In the genomic region with DNA sequence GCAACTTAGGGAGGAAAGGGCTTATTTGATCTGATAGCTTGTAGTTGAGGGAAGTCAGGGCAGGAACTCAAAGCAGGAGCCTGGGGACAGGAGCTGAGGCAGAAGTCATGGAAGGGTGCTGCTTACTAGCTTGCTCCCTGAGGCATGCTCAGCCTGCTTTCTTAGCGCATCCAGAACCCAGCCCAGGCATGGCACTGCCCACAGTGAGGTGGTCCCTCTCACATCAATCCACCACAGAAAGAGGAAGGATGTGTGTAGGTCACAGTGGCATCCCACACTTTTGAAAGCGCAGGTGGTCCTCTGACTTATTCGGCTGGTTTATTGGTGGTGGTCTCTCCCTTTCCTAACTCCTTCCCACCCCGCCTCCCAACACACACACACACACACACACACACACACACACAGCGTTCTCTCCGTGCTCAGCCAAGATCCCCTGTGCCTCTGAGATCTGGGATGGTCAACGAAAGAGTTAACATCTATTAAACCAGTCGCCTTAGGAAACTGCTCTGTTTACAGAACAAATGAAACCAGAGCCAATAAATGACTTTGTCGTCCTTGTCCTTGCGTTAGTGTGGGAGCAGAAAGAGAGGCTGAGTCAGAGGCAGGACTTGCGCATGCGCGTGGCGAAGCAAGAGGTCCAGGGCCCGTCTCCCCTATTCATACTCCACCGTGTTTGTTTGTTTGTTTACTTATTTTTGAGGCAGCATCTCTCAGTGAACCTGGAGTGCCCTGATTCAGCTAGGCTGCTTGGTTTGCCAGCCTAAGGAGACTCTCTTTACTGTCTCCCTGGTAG, we compare ENCODE assay signal across 9 mouse cellular contexts. TPM values are rescaled to one million over a fixed set of nuclear protein-coding genes. Genes with fewer than 3 reads are reported as not detected.
DNase-seq lines count a peak whose midpoint lies in the region; ATAC-seq lines count a peak whose summit lies in the region.
"Had no signal": no experiment of that assay in that cellular context is flagged by ENCODE, and none has a peak within 500 bp of the region (broad histone marks: within the 10 kb centered on the region; RNA-seq: fewer than 3 reads in every experiment).

No protein-coding gene starts in this region.

- H3K9me3 ChIP-seq in hindbrain, embryonic 14.5 days (ENCODE audit: control insufficient read depth, low read length): no peaks in the 10 kb centered on the region
- no peaks in the 10 kb centered on the region for H3K9me3 ChIP-seq in hindbrain, embryonic 13.5 days
- H3K9me3 ChIP-seq in lung, embryonic 15.5 days: no peaks in the 10 kb centered on the region

- H3K27me3 ChIP-seq in hindbrain, embryonic 14.5 days (ENCODE audit: control insufficient read depth, insufficient read depth, low read length): no peaks in the 10 kb centered on the region
- no peaks in the 10 kb centered on the region for H3K27me3 ChIP-seq in hindbrain, embryonic 13.5 days
- no peaks in the 10 kb centered on the region for H3K27me3 ChIP-seq in lung, embryonic 15.5 days

- no peak for ATAC-seq in hindbrain, embryonic 14.5 days (ENCODE audit: low FRiP score)
- ATAC-seq in hindbrain, embryonic 13.5 days (ENCODE audit: low FRiP score): no peak
- peak; percentile 60; the same call in 1 of the 2 replicates for ATAC-seq in lung, embryonic 15.5 days (ENCODE audit: borderline replicate concordance, extremely low read depth, low FRiP score, low TSS enrichment)

- H3K9ac ChIP-seq in hindbrain, embryonic 14.5 days: no peak overlapping the region
- H3K9ac ChIP-seq in hindbrain, embryonic 13.5 days: no peak overlapping the region
- H3K9ac ChIP-seq in lung, embryonic 15.5 days: no peak overlapping the region

- H3K27ac ChIP-seq in hindbrain, embryonic 14.5 days: 0 out of 2 replicates have a peak overlapping the region, but pooled peaks have one; percentile 11
- H3K27ac ChIP-seq in hindbrain, embryonic 13.5 days: no peak overlapping the region
- H3K27ac ChIP-seq in lung, embryonic 15.5 days: no peak overlapping the region

- no peak overlapping the region for H3K4me3 ChIP-seq in hindbrain, embryonic 14.5 days (replicated peaks; ENCODE audit: low read length)
- no peak overlapping the region for H3K4me3 ChIP-seq in hindbrain, embryonic 13.5 days
- no peak overlapping the region for H3K4me3 ChIP-seq in lung, embryonic 15.5 days
- H3K4me3 ChIP-seq: erythroblast, embryonic 14.5 days had no signal

- peaks cover 10% of the 10 kb centered on the region; the same call in 1 of the 2 replicates for H3K4me1 ChIP-seq in hindbrain, embryonic 14.5 days (replicated peaks; ENCODE audit: control insufficient read depth, insufficient read depth, low read length)
- peaks cover 37% of the 10 kb centered on the region for H3K4me1 ChIP-seq in hindbrain, embryonic 13.5 days (replicated peaks)
- H3K4me1 ChIP-seq in lung, embryonic 15.5 days: peaks cover 31% of the 10 kb centered on the region

- DNase-seq in hindbrain, embryonic 14.5 days (ENCODE audit: low spot score): no peak
- DNase-seq in 3T3-L1 (ENCODE audit: low read depth, low spot score): peak; percentile 67
- DNase-seq in adrenal gland, postnatal 10 days: peak; percentile 82
- no peak for DNase-seq in cerebellum, adult 11-12 months
- DNase-seq in retina, embryonic 14.5 days (ENCODE audit: low spot score): no peak
- DNase-seq in natural killer cell, adult 2 months (ENCODE audit: low spot score in 2 of 2): no peak

- H3K4me2 ChIP-seq in hindbrain, embryonic 14.5 days (replicated peaks): no peak overlapping the region
- H3K4me2 ChIP-seq in hindbrain, embryonic 13.5 days: no peak overlapping the region
- peak overlapping the region; percentile 28 for H3K4me2 ChIP-seq in lung, embryonic 15.5 days

- no peaks in the 10 kb centered on the region for H3K36me3 ChIP-seq in hindbrain, embryonic 14.5 days (replicated peaks; ENCODE audit: control insufficient read depth, insufficient read depth)
- H3K36me3 ChIP-seq in hindbrain, embryonic 13.5 days: no peaks in the 10 kb centered on the region
- H3K36me3 ChIP-seq in lung, embryonic 15.5 days: no peaks in the 10 kb centered on the region

- WGBS in hindbrain, embryonic 14.5 days: 75% methylated on average over 16 of the region's 16 CpGs
- WGBS in hindbrain, embryonic 13.5 days: 77% methylated on average over 16 of the region's 16 CpGs
- 39% methylated on average over 16 of the region's 16 CpGs for WGBS in lung, embryonic 15.5 days

RNA-seq across cellular contexts. Expression of a gene that starts 49.1 kb away (rescaled TPM):
- polyA plus RNA-seq in hindbrain, embryonic 14.5 days (2014; fragmentation: Nextera tagmentation; extraction: Ambion mirVana): 19.3 and 22.1 TPM in 2 replicates
- 24.7 and 26.5 TPM in 2 replicates for polyA plus RNA-seq in hindbrain, embryonic 13.5 days (2015; fragmentation: Nextera tagmentation; extraction: Ambion mirVana)
- total RNA-seq in adrenal gland, postnatal 10 days (2021): 10 to 100 TPM; 29.1 to 36.5 TPM
- polyA plus RNA-seq in lung, embryonic 15.5 days (2015; fragmentation: Nextera tagmentation; extraction: Ambion mirVana): 13.4 and 15.6 TPM in 2 replicates

RNA-seq across cellular contexts. Expression of a gene that starts 50.9 kb away (rescaled TPM):
- 8.7 and 10.2 TPM in 2 replicates for polyA plus RNA-seq in hindbrain, embryonic 14.5 days (2014; fragmentation: Nextera tagmentation; extraction: Ambion mirVana)
- polyA plus RNA-seq in hindbrain, embryonic 13.5 days (2015; fragmentation: Nextera tagmentation; extraction: Ambion mirVana): 7.0 and 8.0 TPM in 2 replicates
- total RNA-seq in adrenal gland, postnatal 10 days (2021): 1 to 10 TPM; 3.4 to 3.5 TPM
- polyA plus RNA-seq in lung, embryonic 15.5 days (2015; fragmentation: Nextera tagmentation; extraction: Ambion mirVana): 6.7 and 6.8 TPM in 2 replicates
- polyA plus RNA-seq: erythroblast, embryonic 14.5 days had no signal

Comparison
In these comparisons a context has a peak if more than half of its experiments do, and no peak if none do; other contexts are left out.
1. DNase-seq: peak in 3T3-L1 (single experiment) and adrenal gland, postnatal 10 days (single experiment); none in hindbrain, embryonic 14.5 days (single experiment), cerebellum, adult 11-12 months (single experiment), retina, embryonic 14.5 days (single experiment) and natural killer cell, adult 2 months (0 of 2).